Mouse (Mus musculus): ENCODE data around the gene Nodal. TPM values are rescaled to one million over a fixed set of nuclear protein-coding genes. Genes with fewer than 3 reads are reported as not detected.

The Nodal gene
- polyA plus RNA-seq, 1 experiment: not detected

DNA sequence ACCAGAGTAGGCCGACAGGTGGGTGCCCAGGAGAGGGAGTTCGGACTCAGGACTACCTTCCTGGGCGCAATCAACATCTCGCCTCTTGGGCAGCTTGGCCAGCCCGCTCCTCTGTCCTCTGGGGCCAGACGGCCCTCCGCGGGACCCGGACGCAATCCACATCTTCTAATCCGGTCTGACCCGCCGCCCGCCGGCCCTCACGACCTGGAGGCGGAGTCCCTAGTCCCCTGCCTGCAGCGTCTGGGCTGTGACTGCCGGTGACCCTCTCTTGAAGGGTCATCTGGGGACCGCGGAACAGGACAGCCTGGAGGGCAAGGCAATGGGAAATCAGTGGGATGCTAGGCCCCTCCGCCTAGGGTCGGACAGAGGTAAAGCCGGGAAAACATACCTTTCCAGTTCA lies 1.4 kb downstream of the Nodal start:
- WGBS: 31% methylated on average over 24 of the region's 24 CpGs
- Histone ChIP-seq H3K27me3 (ENCODE audit: control insufficient read depth, insufficient read depth, low read length) (peaks cover 15% of the 10 kb centered on the region), H3K4me1 (ENCODE audit: control insufficient read depth, insufficient read depth, insufficient read length, low read length) (peaks cover 4% of the 10 kb centered on the region; the same call in 1 of the 2 replicates), H3K27ac (ENCODE audit: insufficient read depth, low read depth, low read length) (no peak overlapping the region), H3K36me3 (ENCODE audit: control insufficient read depth, insufficient read depth, low read length) (no peaks in the 10 kb centered on the region), H3K4me3 (ENCODE audit: low read depth, low read length) (peak overlapping the region; percentile 58)
- TF ChIP-seq POLR2A (IDR thresholded peaks at IDR 0.05; ENCODE audit: low read depth, low read length) (no peak), CTCF (IDR thresholded peaks at IDR 0.05; ENCODE audit: extremely low read depth, insufficient read length, insufficient replicate concordance, low read depth, low read length) (no peak)

DNA sequence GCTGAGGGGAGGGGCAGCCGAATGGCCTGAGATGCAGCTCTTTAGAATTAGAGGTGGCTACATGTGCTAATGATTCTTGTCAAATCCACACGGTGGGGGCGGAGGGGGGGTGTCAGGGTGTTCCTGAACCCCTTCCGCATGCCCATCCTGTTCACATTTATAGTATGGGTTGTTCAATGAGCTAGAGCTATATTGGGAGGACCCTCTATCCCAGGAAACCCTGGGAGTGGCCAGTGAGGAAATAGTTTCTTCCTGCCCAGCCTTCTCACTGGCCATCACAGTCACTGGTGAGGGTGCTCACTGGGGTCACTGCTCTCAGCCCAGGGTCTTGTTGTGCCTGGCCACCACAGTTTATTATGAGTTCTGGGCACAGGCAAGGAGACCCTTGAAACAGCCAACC lies 2.2 kb downstream of the Nodal start:
- TF ChIP-seq CTCF (IDR thresholded peaks at IDR 0.05; ENCODE audit: extremely low read depth, insufficient read length, insufficient replicate concordance, low read depth, low read length) (no peak), POLR2A (IDR thresholded peaks at IDR 0.05; ENCODE audit: low read depth, low read length) (no peak)
- WGBS: 78% methylated on average over 4 of the region's 4 CpGs

DNA sequence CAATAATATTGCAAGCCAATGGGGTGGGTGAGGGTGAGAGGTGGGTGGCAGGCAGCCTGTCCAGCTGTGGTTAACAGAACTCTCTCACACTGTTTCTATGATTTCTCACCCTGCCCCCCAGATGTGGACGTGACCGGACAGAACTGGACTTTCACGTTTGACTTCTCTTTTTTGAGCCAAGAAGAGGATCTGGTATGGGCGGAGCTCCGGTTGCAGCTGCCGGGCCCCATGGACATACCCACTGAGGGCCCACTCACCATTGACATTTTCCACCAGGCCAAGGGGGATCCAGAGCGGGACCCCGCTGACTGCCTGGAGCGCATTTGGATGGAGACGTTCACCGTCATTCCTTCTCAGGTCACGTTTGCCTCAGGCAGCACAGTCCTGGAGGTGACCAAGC lies 5.1 kb downstream of the Nodal start:
- TF ChIP-seq POLR2A (IDR thresholded peaks at IDR 0.05; ENCODE audit: low read depth, low read length) (no peak), CTCF (IDR thresholded peaks at IDR 0.05; ENCODE audit: extremely low read depth, insufficient read length, insufficient replicate concordance, low read depth, low read length) (no peak)
- Histone ChIP-seq H3K27ac (ENCODE audit: insufficient read depth, low read depth, low read length) (no peak overlapping the region), H3K27me3 (ENCODE audit: control insufficient read depth, insufficient read depth, low read length) (peaks cover 15% of the 10 kb centered on the region), H3K36me3 (ENCODE audit: control insufficient read depth, insufficient read depth, low read length) (no peaks in the 10 kb centered on the region), H3K4me3 (ENCODE audit: low read depth, low read length) (no peak overlapping the region), H3K4me1 (ENCODE audit: control insufficient read depth, insufficient read depth, insufficient read length, low read length) (peaks cover 12% of the 10 kb centered on the region)
- WGBS: 78% methylated on average over 12 of the region's 12 CpGs

More for the DNA sequence above, 2.2 kb downstream of the Nodal start:
- Histone ChIP-seq H3K4me3 (ENCODE audit: low read depth, low read length) (no peak overlapping the region), H3K4me1 (ENCODE audit: control insufficient read depth, insufficient read depth, insufficient read length, low read length) (peaks cover 4% of the 10 kb centered on the region; the same call in 1 of the 2 replicates), H3K27me3 (ENCODE audit: control insufficient read depth, insufficient read depth, low read length) (peaks cover 15% of the 10 kb centered on the region), H3K36me3 (ENCODE audit: control insufficient read depth, insufficient read depth, low read length) (no peaks in the 10 kb centered on the region), H3K27ac (ENCODE audit: insufficient read depth, low read depth, low read length) (no peak overlapping the region)

DNA sequence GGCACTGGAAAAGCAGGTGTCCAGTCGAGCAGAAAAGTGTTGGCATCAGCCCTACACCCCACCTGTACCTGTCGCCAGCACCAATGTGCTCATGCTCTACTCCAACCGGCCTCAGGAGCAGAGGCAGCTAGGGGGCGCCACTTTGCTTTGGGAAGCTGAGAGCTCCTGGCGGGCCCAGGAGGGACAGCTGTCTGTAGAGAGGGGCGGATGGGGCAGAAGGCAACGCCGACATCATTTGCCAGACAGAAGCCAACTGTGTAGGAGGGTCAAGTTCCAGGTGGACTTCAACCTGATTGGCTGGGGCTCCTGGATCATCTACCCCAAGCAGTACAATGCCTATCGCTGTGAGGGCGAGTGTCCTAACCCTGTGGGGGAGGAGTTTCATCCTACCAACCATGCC lies 5.5 kb downstream of the Nodal start:
- no peak overlapping the region for H3K27ac ChIP-seq (ENCODE audit: insufficient read depth, low read depth, low read length)
- H3K4me3 ChIP-seq (ENCODE audit: low read depth, low read length): no peak overlapping the region
- H3K36me3 ChIP-seq (ENCODE audit: control insufficient read depth, insufficient read depth, low read length): no peaks in the 10 kb centered on the region
- peaks cover 10% of the 10 kb centered on the region for H3K4me1 ChIP-seq (ENCODE audit: control insufficient read depth, insufficient read depth, insufficient read length, low read length)
- peaks cover 13% of the 10 kb centered on the region for H3K27me3 ChIP-seq (ENCODE audit: control insufficient read depth, insufficient read depth, low read length)
- TF ChIP-seq CTCF (IDR thresholded peaks at IDR 0.05; ENCODE audit: extremely low read depth, insufficient read length, insufficient replicate concordance, low read depth, low read length): peak; percentile 44; the same call in 1 of the 2 replicates
- TF ChIP-seq POLR2A (IDR thresholded peaks at IDR 0.05; ENCODE audit: low read depth, low read length): no peak
- WGBS: 33% methylated on average over 10 of the region's 10 CpGs

DNA sequence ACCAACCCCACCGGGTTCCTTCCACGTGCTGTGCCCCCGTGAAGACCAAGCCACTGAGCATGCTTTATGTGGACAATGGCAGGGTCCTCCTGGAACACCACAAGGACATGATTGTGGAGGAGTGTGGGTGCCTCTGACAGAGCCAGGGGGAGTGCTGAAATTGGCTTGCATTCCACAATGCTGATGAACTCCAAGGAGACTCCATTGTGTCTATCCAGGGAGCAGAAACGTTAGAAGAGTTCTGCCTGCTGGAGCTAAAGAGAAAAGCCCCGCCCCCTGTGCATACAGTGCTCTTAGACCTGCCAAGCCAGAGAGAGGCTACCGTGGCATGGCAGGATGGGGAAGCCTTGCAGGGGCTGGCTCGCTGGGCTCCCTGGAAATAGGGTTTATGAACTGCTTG lies 6.7 kb downstream of the Nodal start:
- H3K27ac ChIP-seq (ENCODE audit: insufficient read depth, low read depth, low read length): no peak overlapping the region
- H3K4me3 ChIP-seq (ENCODE audit: low read depth, low read length): no peak overlapping the region
- peaks cover 8% of the 10 kb centered on the region; the same call in 1 of the 2 replicates for H3K4me1 ChIP-seq (ENCODE audit: control insufficient read depth, insufficient read depth, insufficient read length, low read length)
- 0 out of 2 replicates have a peak, but pooled peaks cover 2% of the 10 kb centered on the region for H3K27me3 ChIP-seq (ENCODE audit: control insufficient read depth, insufficient read depth, low read length)
- H3K36me3 ChIP-seq (ENCODE audit: control insufficient read depth, insufficient read depth, low read length): no peaks in the 10 kb centered on the region
- WGBS: 16% methylated on average over 7 of the region's 7 CpGs
- TF ChIP-seq POLR2A (IDR thresholded peaks at IDR 0.05; ENCODE audit: low read depth, low read length): no peak
- no peak for TF ChIP-seq CTCF (IDR thresholded peaks at IDR 0.05; ENCODE audit: extremely low read depth, insufficient read length, insufficient replicate concordance, low read depth, low read length)

DNA sequence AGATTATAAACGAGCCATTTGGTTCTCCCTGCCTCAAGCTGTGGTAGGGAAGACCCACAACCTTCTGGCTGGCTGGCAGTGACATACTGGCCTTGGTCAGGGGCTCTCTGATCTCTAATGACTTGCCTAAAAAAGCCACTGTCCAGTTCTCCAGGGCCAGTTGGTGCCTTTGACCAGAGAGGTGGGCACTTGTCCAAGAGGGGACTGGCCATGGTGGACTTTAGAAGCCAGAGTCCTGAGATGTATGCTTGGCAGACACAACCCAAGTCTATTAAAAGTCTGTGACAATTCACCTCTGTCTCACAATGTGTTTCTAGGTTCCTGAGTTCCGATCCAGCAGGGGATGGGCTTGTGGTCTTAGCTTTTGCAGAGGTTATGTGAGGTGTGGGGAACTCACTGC lies 7.3 kb downstream of the Nodal start:
- Histone ChIP-seq H3K4me1 (ENCODE audit: control insufficient read depth, insufficient read depth, insufficient read length, low read length) (peaks cover 8% of the 10 kb centered on the region; the same call in 1 of the 2 replicates), H3K36me3 (ENCODE audit: control insufficient read depth, insufficient read depth, low read length) (peaks cover 4% of the 10 kb centered on the region; the same call in 1 of the 2 replicates), H3K27me3 (ENCODE audit: control insufficient read depth, insufficient read depth, low read length) (no peaks in the 10 kb centered on the region), H3K27ac (ENCODE audit: insufficient read depth, low read depth, low read length) (no peak overlapping the region), H3K4me3 (ENCODE audit: low read depth, low read length) (no peak overlapping the region)
- no peak for TF ChIP-seq POLR2A (IDR thresholded peaks at IDR 0.05; ENCODE audit: low read depth, low read length)
- TF ChIP-seq CTCF (IDR thresholded peaks at IDR 0.05; ENCODE audit: extremely low read depth, insufficient read length, insufficient replicate concordance, low read depth, low read length): no peak
- 43% methylated on average over 2 of the region's 2 CpGs for WGBS

DNA sequence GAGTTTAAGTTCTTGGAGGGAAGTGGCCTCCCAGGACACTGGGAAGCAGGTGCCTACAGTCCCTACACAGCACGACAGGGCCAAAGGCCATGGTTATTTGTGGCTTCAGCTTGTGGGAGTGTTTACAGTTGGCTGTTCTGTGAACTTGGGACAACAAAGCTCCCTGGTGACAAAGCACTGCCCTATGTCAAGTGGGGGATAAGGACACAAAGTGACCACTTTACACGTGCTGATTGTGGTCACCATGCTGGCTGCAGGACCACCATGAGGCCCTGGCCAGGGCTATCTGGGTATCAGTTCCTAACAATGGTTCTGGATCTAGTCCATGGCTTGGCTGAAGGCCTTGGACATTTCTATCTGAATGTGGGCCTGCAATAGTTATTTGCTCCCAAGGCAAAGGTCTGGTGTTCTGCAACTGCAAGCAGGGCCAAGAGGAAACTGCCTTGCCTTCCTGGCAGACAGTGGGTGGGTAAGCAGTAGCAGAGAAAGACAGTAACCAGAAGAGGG lies 8.5 kb downstream of the Nodal start:
- Histone ChIP-seq H3K4me1 (ENCODE audit: control insufficient read depth, insufficient read depth, insufficient read length, low read length) (peaks cover 8% of the 10 kb centered on the region; the same call in 1 of the 2 replicates), H3K36me3 (ENCODE audit: control insufficient read depth, insufficient read depth, low read length) (peaks cover 16% of the 10 kb centered on the region), H3K27me3 (ENCODE audit: control insufficient read depth, insufficient read depth, low read length) (no peaks in the 10 kb centered on the region), H3K4me3 (ENCODE audit: low read depth, low read length) (no peak overlapping the region), H3K27ac (ENCODE audit: insufficient read depth, low read depth, low read length) (peak overlapping the region; percentile 56)
- WGBS: 19% methylated on average over 2 of the region's 2 CpGs
- no peak for TF ChIP-seq POLR2A (IDR thresholded peaks at IDR 0.05; ENCODE audit: low read depth, low read length)
- no peak for TF ChIP-seq CTCF (IDR thresholded peaks at IDR 0.05; ENCODE audit: extremely low read depth, insufficient read length, insufficient replicate concordance, low read depth, low read length)

Data from small intestine, adult 2 months (tissue).